Mouse (Mus musculus): ENCODE data around the gene Olfr304. TPM values are rescaled to one million over a fixed set of nuclear protein-coding genes. Genes with fewer than 3 reads are reported as not detected.
"Not testable (repeated sequence)": the region's sequence is repeated elsewhere in the genome, so short reads cannot be mapped to it uniquely, and the experiment has no call there.

The Olfr304 gene
- polyA plus RNA-seq (2014; fragmentation: Nextera tagmentation; extraction: Ambion mirVana), result not detected in 2 replicates

DNA sequence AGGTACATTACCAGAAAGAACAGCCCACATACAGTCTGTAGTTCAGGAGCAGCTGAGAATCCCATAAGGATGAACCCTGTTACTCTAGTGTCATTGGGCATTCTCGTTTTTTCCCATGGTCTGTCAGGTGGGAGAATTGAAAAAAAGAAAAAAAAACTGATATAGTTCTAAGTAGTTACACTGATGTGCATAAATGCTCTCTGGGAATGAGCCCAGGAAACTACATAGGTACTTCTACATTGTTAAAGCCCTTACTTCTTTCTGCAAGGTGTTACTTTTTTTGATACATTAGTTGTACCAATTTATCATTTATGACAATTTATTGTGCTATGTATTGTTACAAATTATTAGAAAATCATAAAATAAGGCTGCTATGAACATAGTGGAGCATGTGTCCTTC lies at the start of gene Olfr304:
TSS of gene Olfr304 (minus strand) at position 101 of the 400 bp plus-strand sequence.
- ATAC-seq (ENCODE audit: low FRiP score) (no peak), DNase-seq (ENCODE audit: low spot score) (no peak)
- Histone ChIP-seq H3K36me3 (ENCODE audit: control insufficient read depth, insufficient read depth, low read length) (no peaks in the 10 kb centered on the region), H3K4me2 (replicated peaks; ENCODE audit: low read depth, low read length) (no peak within 1 kb of the TSS), H3K27ac (ENCODE audit: low read depth, low read length) (no peak within 1 kb of the TSS), H3K9ac (ENCODE audit: low read depth, low read length) (no peak within 1 kb of the TSS), H3K9me3 (ENCODE audit: control insufficient read depth, low read length) (no peaks in the 10 kb centered on the region), H3K4me1 (replicated peaks; ENCODE audit: control insufficient read depth, insufficient read depth, low read length) (no peaks in the 10 kb centered on the region), H3K27me3 (ENCODE audit: control insufficient read depth, insufficient read depth, low read length) (no peaks in the 10 kb centered on the region), H3K4me3 (ENCODE audit: low read depth, low read length) (no peak within 1 kb of the TSS)
- 63% methylated on average over 1 of the region's 1 CpGs for WGBS

DNA sequence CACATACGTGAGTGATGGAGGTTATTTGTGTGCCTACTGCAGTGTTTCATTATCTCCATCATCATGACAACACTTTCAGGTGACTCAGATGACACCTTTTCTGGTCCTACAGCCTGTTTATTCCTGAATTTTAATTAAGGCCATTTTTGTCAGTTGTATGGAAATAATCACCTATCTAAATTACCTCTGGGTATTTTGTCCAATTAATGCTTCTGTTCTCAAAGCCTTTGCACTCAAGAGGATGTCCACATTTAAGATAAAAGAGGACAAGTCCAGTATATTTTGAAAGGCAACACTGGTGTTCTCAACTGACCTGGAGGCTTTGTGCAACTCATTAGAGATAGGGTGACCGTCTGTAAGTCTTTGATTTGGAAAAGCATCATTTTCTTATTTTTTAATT lies 17.1 kb upstream of the Olfr304 start, which contains the start of gene Olfr301:
TSS of gene Olfr301 (plus strand) at position 301 of the 400 bp plus-strand sequence.
- ATAC-seq (ENCODE audit: low FRiP score), result no peak
- no peaks in the 10 kb centered on the region for H3K27me3 ChIP-seq (ENCODE audit: control insufficient read depth, insufficient read depth, low read length)
- H3K36me3 ChIP-seq (ENCODE audit: control insufficient read depth, insufficient read depth, low read length), result no peaks in the 10 kb centered on the region
- H3K9me3 ChIP-seq (ENCODE audit: control insufficient read depth, low read length), result no peaks in the 10 kb centered on the region
- 87% methylated on average over 2 of the region's 2 CpGs for WGBS
- no peak within 1 kb of the TSS for H3K27ac ChIP-seq (ENCODE audit: low read depth, low read length)
- H3K4me2 ChIP-seq (replicated peaks; ENCODE audit: low read depth, low read length), result no peak within 1 kb of the TSS
- DNase-seq (ENCODE audit: low spot score), result no peak
- H3K4me1 ChIP-seq (replicated peaks; ENCODE audit: control insufficient read depth, insufficient read depth, low read length), result no peaks in the 10 kb centered on the region
- no peak within 1 kb of the TSS for H3K4me3 ChIP-seq (ENCODE audit: low read depth, low read length)
- H3K9ac ChIP-seq (ENCODE audit: low read depth, low read length), result no peak within 1 kb of the TSS

DNA sequence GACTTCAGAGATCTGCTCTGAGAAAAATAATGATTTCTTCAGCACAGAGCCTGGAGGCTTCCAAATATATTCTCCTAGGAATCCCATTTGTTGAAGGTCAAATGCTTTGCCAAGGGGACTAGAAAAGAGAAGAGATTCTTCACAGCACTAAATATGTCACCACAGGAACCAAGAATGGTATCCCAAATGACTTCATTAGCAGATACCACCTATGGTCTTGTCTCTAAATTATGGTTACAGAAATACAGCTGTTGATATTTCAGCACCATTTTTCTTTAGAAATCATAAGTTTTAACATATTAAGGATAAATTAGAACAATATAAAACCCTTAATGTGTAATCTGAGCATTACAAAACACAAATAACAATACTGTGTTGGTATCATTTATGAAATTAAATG lies 11.2 kb upstream of the Olfr304 start, which contains the start of gene Olfr303:
TSS of gene Olfr303 (minus strand) at position 101 of the 400 bp plus-strand sequence.
- ATAC-seq (ENCODE audit: low FRiP score), result no peak
- Histone ChIP-seq H3K4me3 (ENCODE audit: low read depth, low read length) (no peak within 1 kb of the TSS), H3K9me3 (ENCODE audit: control insufficient read depth, low read length) (no peaks in the 10 kb centered on the region), H3K27ac (ENCODE audit: low read depth, low read length) (no peak within 1 kb of the TSS), H3K4me2 (replicated peaks; ENCODE audit: low read depth, low read length) (no peak within 1 kb of the TSS), H3K36me3 (ENCODE audit: control insufficient read depth, insufficient read depth, low read length) (no peaks in the 10 kb centered on the region), H3K9ac (ENCODE audit: low read depth, low read length) (no peak within 1 kb of the TSS), H3K27me3 (ENCODE audit: control insufficient read depth, insufficient read depth, low read length) (no peaks in the 10 kb centered on the region), H3K4me1 (replicated peaks; ENCODE audit: control insufficient read depth, insufficient read depth, low read length) (no peaks in the 10 kb centered on the region)
- no peak for DNase-seq (ENCODE audit: low spot score)

DNA sequence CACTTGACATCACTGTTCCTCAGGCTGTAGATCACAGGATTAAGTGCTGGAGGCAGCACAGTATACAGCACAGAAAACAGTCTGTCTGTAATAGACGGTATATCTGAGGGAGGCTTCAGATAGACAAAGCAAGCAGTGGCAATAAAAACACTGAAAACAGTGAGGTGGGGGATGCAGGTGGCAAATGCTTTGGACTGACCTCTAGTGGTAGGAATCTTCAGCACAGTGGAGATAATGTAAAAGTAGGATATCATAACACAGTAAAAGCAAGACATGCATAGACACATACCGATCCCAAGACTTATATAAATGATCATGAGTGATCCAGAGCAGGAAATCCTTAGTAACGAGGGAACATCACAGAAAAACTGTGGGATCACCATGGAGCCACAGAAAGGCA lies 689 bp downstream of the Olfr304 start:
- DNase-seq (ENCODE audit: low spot score) (no peak), ATAC-seq (ENCODE audit: low FRiP score) (no peak)
- Histone ChIP-seq H3K9me3 (ENCODE audit: control insufficient read depth, low read length) (no peaks in the 10 kb centered on the region), H3K27me3 (ENCODE audit: control insufficient read depth, insufficient read depth, low read length) (no peaks in the 10 kb centered on the region), H3K4me3 (ENCODE audit: low read depth, low read length) (no peak overlapping the region), H3K9ac (ENCODE audit: low read depth, low read length) (no peak overlapping the region), H3K27ac (ENCODE audit: low read depth, low read length) (no peak overlapping the region), H3K4me1 (replicated peaks; ENCODE audit: control insufficient read depth, insufficient read depth, low read length) (no peaks in the 10 kb centered on the region), H3K36me3 (ENCODE audit: control insufficient read depth, insufficient read depth, low read length) (no peaks in the 10 kb centered on the region), H3K4me2 (replicated peaks; ENCODE audit: low read depth, low read length) (no peak overlapping the region)
- 78% methylated on average over 3 of the region's 3 CpGs for WGBS

DNA sequence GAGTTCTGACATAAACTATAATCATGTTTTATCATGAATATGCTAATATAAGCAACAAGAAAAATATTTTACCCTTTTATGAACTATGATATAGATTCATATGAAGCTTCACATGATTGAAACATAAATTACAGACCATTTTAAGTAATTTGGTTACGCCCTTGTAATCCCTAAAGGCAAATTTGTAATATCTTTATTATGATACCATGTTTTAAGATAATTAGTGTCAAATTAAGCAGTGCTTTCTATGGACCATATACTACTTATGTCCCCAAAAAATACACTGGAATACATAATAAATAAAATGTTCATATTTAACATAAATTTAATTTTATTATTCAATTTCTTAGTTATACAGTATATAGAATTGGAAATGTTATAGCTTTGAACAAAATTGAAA lies 19.6 kb downstream of the Olfr304 start, which contains the start of gene Olfr305:
TSS of gene Olfr305 (minus strand) at position 101 of the 400 bp plus-strand sequence.
- Histone ChIP-seq H3K9ac (ENCODE audit: low read depth, low read length) (no peak within 1 kb of the TSS), H3K4me1 (replicated peaks; ENCODE audit: control insufficient read depth, insufficient read depth, low read length) (no peaks in the 10 kb centered on the region), H3K4me2 (replicated peaks; ENCODE audit: low read depth, low read length) (no peak within 1 kb of the TSS), H3K27me3 (ENCODE audit: control insufficient read depth, insufficient read depth, low read length) (no peaks in the 10 kb centered on the region), H3K27ac (ENCODE audit: low read depth, low read length) (no peak within 1 kb of the TSS), H3K36me3 (ENCODE audit: control insufficient read depth, insufficient read depth, low read length) (no peaks in the 10 kb centered on the region), H3K4me3 (ENCODE audit: low read depth, low read length) (no peak within 1 kb of the TSS), H3K9me3 (ENCODE audit: control insufficient read depth, low read length) (no peaks in the 10 kb centered on the region)
- DNase-seq (ENCODE audit: low spot score), result no peak
- WGBS, result 87% methylated on average over 1 of the region's 1 CpGs
- no peak for ATAC-seq (ENCODE audit: low FRiP score)

DNA sequence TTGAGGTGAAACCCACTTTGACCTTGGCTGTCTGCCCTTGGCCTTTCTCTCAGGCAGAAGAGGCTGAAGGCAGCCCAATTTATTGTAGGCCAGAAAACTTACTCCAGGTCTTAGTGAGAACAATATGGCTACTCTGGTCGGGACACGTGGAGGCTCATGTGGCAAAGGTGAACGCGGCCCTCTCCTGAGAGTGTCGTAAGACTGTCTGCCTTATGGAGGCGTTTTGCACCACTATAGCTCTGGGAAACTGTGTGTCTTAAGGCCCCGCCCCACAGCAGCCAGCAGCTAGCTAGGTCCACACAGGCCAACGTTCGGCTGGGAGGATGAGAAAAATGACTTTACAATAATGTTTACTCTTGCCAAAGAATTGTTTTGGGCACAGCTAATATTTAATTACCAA lies 40.2 kb downstream of the Olfr304 start:
- H3K9ac ChIP-seq (ENCODE audit: low read depth, low read length); H3K27me3 ChIP-seq (ENCODE audit: control insufficient read depth, insufficient read depth, low read length); H3K4me2 ChIP-seq (replicated peaks; ENCODE audit: low read depth, low read length); H3K9me3 ChIP-seq (ENCODE audit: control insufficient read depth, low read length); ATAC-seq (ENCODE audit: low FRiP score); DNase-seq (ENCODE audit: low spot score); H3K27ac ChIP-seq (ENCODE audit: low read depth, low read length); H3K4me1 ChIP-seq (replicated peaks; ENCODE audit: control insufficient read depth, insufficient read depth, low read length); H3K36me3 ChIP-seq (ENCODE audit: control insufficient read depth, insufficient read depth, low read length); H3K4me3 ChIP-seq (ENCODE audit: low read depth, low read length): not testable (repeated sequence)
- WGBS, result 89% methylated on average over 9 of the region's 9 CpGs

DNA sequence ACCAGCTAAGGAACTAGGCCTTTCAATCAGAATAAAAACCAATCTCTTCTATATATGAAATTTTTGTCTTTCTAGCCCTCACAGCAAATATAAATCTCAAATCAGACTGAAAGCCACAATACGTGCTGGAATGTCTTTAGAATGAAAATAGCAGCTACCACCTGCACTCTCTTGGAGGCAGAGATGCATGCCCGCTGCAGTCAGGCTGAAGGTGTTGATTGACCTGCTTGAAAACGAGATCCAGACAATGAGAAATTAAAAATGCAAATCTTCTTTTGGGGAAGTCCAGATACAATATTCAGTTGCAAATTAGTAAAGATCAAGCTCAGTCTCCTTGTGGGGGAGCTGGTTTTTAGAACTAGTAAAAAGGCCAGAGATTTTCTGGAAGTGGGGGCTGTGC lies 42.2 kb downstream of the Olfr304 start:
- no peaks in the 10 kb centered on the region for H3K36me3 ChIP-seq (ENCODE audit: control insufficient read depth, insufficient read depth, low read length)
- no peak overlapping the region for H3K4me3 ChIP-seq (ENCODE audit: low read depth, low read length)
- WGBS, result 71% methylated on average over 3 of the region's 3 CpGs

DNA sequence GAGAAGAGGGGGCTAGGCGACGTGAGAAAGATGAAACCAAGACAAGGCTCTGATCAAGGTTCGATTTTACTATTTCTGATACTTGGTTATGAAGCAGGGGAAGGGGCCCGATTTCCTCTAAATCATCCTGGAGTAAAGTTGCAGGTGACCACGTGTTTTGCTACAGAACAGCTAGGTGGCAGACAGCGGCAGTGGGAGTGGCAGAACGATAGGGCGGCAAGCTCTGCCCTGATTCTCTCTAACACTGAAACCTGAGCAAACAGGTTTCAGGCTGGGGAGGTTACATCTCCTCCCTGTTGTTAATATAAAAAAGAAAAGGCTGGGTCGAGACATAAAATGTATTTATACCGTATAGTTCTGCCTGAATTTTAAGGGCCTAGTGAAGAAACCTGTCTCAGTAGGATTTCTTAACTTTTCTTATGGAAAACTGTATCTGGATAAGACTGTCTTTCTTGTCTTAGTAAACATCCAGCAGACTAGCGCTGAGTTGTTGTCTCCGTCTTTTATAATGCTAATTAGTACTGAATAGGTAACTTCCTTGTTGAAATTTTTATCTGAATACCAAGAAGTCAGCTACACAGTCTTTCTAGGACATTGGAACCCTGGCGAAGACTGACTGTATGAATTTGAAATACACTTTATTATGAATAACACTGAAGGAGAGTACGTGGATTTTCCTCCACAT lies 43.4 kb downstream of the Olfr304 start:
- no peak for ATAC-seq (ENCODE audit: low FRiP score)
- Histone ChIP-seq H3K9ac (ENCODE audit: low read depth, low read length) (no peak overlapping the region), H3K36me3 (ENCODE audit: control insufficient read depth, insufficient read depth, low read length) (no peaks in the 10 kb centered on the region), H3K4me3 (ENCODE audit: low read depth, low read length) (no peak overlapping the region), H3K4me2 (replicated peaks; ENCODE audit: low read depth, low read length) (no peak overlapping the region), H3K4me1 (replicated peaks; ENCODE audit: control insufficient read depth, insufficient read depth, low read length) (no peaks in the 10 kb centered on the region), H3K9me3 (ENCODE audit: control insufficient read depth, low read length) (no peaks in the 10 kb centered on the region), H3K27me3 (ENCODE audit: control insufficient read depth, insufficient read depth, low read length) (no peaks in the 10 kb centered on the region), H3K27ac (ENCODE audit: low read depth, low read length) (no peak overlapping the region)
- 80% methylated on average over 14 of the region's 14 CpGs for WGBS
- no peak for DNase-seq (ENCODE audit: low spot score)

More for the DNA sequence above, 42.2 kb downstream of the Olfr304 start:
- no peaks in the 10 kb centered on the region for H3K27me3 ChIP-seq (ENCODE audit: control insufficient read depth, insufficient read depth, low read length)
- H3K27ac ChIP-seq (ENCODE audit: low read depth, low read length), result no peak overlapping the region
- no peak overlapping the region for H3K9ac ChIP-seq (ENCODE audit: low read depth, low read length)
- DNase-seq (ENCODE audit: low spot score) (no peak), ATAC-seq (ENCODE audit: low FRiP score) (no peak)
- no peak overlapping the region for H3K4me2 ChIP-seq (replicated peaks; ENCODE audit: low read depth, low read length)
- no peaks in the 10 kb centered on the region for H3K4me1 ChIP-seq (replicated peaks; ENCODE audit: control insufficient read depth, insufficient read depth, low read length)
- H3K9me3 ChIP-seq (ENCODE audit: control insufficient read depth, low read length), result no peaks in the 10 kb centered on the region

DNA sequence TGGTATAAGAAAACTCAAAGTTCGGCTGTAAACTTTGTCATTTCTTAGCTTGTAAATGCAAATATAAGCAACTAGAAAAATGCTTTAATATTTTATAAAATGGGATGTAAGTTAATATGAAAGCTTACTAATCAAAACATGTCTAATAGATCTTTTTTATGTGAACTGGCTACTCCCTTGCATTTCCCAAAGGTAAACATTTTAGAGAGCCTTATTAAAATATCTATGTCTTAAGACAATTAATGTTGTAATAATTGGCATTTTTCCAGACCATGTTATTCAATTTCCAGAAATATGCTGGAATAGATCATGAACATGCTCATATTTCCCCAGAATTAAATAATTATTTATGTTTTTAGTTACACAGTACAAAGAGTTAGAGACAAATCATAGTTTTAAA lies 49.0 kb downstream of the Olfr304 start, which contains the start of gene Olfr307:
TSS of gene Olfr307 (minus strand) at position 101 of the 400 bp plus-strand sequence.
- no peak for DNase-seq (ENCODE audit: low spot score)
- 80% methylated on average over 1 of the region's 1 CpGs for WGBS
- Histone ChIP-seq H3K4me3 (ENCODE audit: low read depth, low read length) (no peak within 1 kb of the TSS), H3K27me3 (ENCODE audit: control insufficient read depth, insufficient read depth, low read length) (no peaks in the 10 kb centered on the region), H3K4me2 (replicated peaks; ENCODE audit: low read depth, low read length) (no peak within 1 kb of the TSS), H3K27ac (ENCODE audit: low read depth, low read length) (no peak within 1 kb of the TSS), H3K9me3 (ENCODE audit: control insufficient read depth, low read length) (no peaks in the 10 kb centered on the region), H3K4me1 (replicated peaks; ENCODE audit: control insufficient read depth, insufficient read depth, low read length) (no peaks in the 10 kb centered on the region), H3K36me3 (ENCODE audit: control insufficient read depth, insufficient read depth, low read length) (no peaks in the 10 kb centered on the region), H3K9ac (ENCODE audit: low read depth, low read length) (no peak within 1 kb of the TSS)
- ATAC-seq (ENCODE audit: low FRiP score), result no peak

Data from hindbrain, embryonic 11.5 days (tissue).